Mouse (Mus musculus) midbrain, postnatal 0 days (tissue): ENCODE data around the gene Dlgap1. TPM values are rescaled to one million over a fixed set of nuclear protein-coding genes. Genes with fewer than 3 reads are reported as not detected.

Source experiments
- ATAC-seq: fragments of 200-750 bp; cut with Nextera tagmentation; 2 replicates; pipeline ENCODE4 v1.8.0; 2017; ENCODE audit warnings: moderate number of reproducible peaks, mild to moderate bottlenecking, moderate TSS enrichment, moderate library complexity; ENCODE audit not compliant: low FRiP score
- DNase-seq: peaks from one replicate; pipeline ENCODE4 v3.0.0-alpha.2; 2015; ENCODE audit warnings: low spot score
- H3K27ac ChIP-seq: fragments of 300-500 bp; sonication (generic); 2 replicates; pipeline ENCODE4 v1.5.1; 2014; ENCODE audit warnings: low read depth, mild to moderate bottlenecking, low read length, mixed read lengths
- H3K27me3 ChIP-seq: fragments of 300-500 bp; sonication (generic); 2 replicates; pipeline ENCODE4 v1.6.1; 2014; ENCODE audit warnings: low read length, control low read depth, mixed read lengths; ENCODE audit not compliant: insufficient read depth
- H3K36me3 ChIP-seq: fragments of 300-500 bp; sonication (generic); 2 replicates; pipeline ENCODE4 v1.6.1; 2014; ENCODE audit warnings: low read length, control low read depth, mixed read lengths; ENCODE audit not compliant: insufficient read depth
- H3K4me1 ChIP-seq: fragments of 300-500 bp; sonication (generic); 2 replicates; pipeline ENCODE4 v1.6.1; 2014; ENCODE audit warnings: mild to moderate bottlenecking, control low read depth, antibody characterized with exemption, low read length, mixed read lengths; ENCODE audit not compliant: insufficient read depth
- H3K4me2 ChIP-seq: fragments of 300-500 bp; sonication (generic); 2 replicates; pipeline ENCODE4 v1.6.1; 2014; ENCODE audit warnings: low read depth, mild to moderate bottlenecking, low read length, mixed read lengths; ENCODE audit not compliant: poor library complexity, severe bottlenecking
- H3K4me3 ChIP-seq: fragments of 300-500 bp; sonication (generic); 2 replicates; pipeline ENCODE4 v1.5.1; 2014; ENCODE audit warnings: low read depth, mild to moderate bottlenecking, low read length, moderate library complexity
- H3K9ac ChIP-seq: fragments of 300-500 bp; sonication (generic); replicated peaks from 2 replicates; pipeline ENCODE4 v1.6.1; 2014; ENCODE audit warnings: mild to moderate bottlenecking, low read length, moderate library complexity, mixed read lengths; ENCODE audit not compliant: poor library complexity, severe bottlenecking
- H3K9me3 ChIP-seq: fragments of 300-500 bp; sonication (generic); 2 replicates; pipeline ENCODE4 v1.6.1; 2016; ENCODE audit warnings: low read length, control low read depth
- CTCF ChIP-seq: IDR thresholded peaks from 2 replicates; pipeline ENCODE4 v1.5.1; 2016; ENCODE audit warnings: antibody characterized with exemption, mild to moderate bottlenecking
- WGBS: fragments of 180-500 bp; shearing (Covaris S2); extraction: QIAGEN DNeasy Blood & Tissue Kit; methylation state at CpG from one replicate; pipeline ENCODE4 v1.1.7; 2014; 5-methylcytosine and 5-hydroxymethylcytosine counted together
- polyA plus RNA-seq: library from polyadenylated mRNA; unstranded; fragments of >200 nt; fragmentation: Nextera tagmentation; extraction: Ambion mirVana; gene quantifications from 2 replicates; pipeline ENCODE4 v1.2.1, GENCODE M21; 2015
- total RNA-seq: library from RNA; depleted of rRNA; stranded (reverse); fragments of >200 nt; gene quantifications from 2 replicates; pipeline ENCODE4 v1.2.3, GENCODE M21; 2014

The Dlgap1 gene
- total and polyA plus RNA-seq, 2 experiments from 2014 or later: 34.9 to 84.8 TPM

DNA sequence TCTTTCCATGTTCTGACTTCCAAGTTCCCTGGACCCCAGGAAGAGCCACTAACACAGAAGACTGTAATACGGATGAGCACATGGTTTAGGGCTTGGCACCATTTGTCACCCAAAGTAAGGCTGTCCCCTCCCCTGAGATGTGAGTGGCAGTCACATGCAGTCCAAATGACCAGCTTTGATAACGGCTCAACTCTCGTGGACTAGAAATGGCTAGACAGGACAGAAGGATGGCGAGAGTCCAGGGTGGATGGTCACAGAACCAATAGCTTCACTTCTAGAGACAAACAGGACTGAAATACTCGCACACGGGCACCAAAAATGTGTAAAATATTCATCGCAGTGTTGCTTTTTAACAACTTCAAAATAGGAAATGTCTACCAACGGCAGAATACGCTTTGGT lies 657.5 kb downstream of the Dlgap1 start:
- TF ChIP-seq CTCF: no peak
- no peaks in the 10 kb centered on the region for H3K9me3 ChIP-seq
- H3K4me3 ChIP-seq: no peak overlapping the region
- no peaks in the 10 kb centered on the region for H3K4me1 ChIP-seq
- ATAC-seq: no peak
- H3K27me3 ChIP-seq: no peaks in the 10 kb centered on the region
- H3K27ac ChIP-seq: no peak overlapping the region
- 97% methylated on average over 9 of the region's 9 CpGs for WGBS
- no peak overlapping the region for H3K4me2 ChIP-seq
- H3K36me3 ChIP-seq: no peaks in the 10 kb centered on the region
- no peak overlapping the region for H3K9ac ChIP-seq
- DNase-seq: no peak

DNA sequence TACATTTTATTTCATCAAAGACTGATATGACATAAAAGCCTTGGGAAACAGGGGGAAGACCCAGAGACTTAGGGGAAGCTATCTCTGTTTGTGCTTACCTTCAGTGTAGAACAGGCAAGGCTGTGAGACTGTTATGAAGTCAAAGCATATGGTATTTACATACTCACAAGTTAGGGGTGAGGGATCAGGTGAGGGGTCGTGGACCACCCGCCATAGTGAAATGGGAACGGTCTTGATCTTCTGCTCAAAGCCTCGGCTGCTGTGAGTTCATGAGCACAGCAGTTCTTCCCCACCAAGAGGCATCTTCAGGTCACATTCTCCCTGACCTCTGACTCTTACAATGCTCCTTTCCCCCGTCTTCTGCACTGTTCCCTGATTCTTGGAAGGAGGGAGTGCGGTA lies 658.1 kb downstream of the Dlgap1 start:
- Histone ChIP-seq H3K4me1 (no peaks in the 10 kb centered on the region), H3K36me3 (no peaks in the 10 kb centered on the region), H3K27me3 (no peaks in the 10 kb centered on the region), H3K27ac (no peak overlapping the region), H3K4me2 (no peak overlapping the region), H3K9ac (no peak overlapping the region), H3K4me3 (no peak overlapping the region), H3K9me3 (no peaks in the 10 kb centered on the region)
- DNase-seq: no peak
- WGBS: 80% methylated on average over 6 of the region's 6 CpGs
- no peak for TF ChIP-seq CTCF
- ATAC-seq: no peak

GRCm38 (mm10) chr17:70629653-70630378 lies 660.9 kb downstream of the Dlgap1 start:
- no peak overlapping the region for H3K27ac ChIP-seq
- H3K4me1 ChIP-seq: no peaks in the 10 kb centered on the region; the same call in 1 of the 2 replicates
- no peak for TF ChIP-seq CTCF
- no peak overlapping the region for H3K4me3 ChIP-seq
- H3K36me3 ChIP-seq: no peaks in the 10 kb centered on the region
- WGBS: 54% methylated on average over 6 of the region's 6 CpGs
- ATAC-seq (no peak), DNase-seq (peak; percentile 77)
- no peak overlapping the region for H3K9ac ChIP-seq
- no peaks in the 10 kb centered on the region for H3K27me3 ChIP-seq
- H3K9me3 ChIP-seq: no peaks in the 10 kb centered on the region
- no peak overlapping the region for H3K4me2 ChIP-seq

DNA sequence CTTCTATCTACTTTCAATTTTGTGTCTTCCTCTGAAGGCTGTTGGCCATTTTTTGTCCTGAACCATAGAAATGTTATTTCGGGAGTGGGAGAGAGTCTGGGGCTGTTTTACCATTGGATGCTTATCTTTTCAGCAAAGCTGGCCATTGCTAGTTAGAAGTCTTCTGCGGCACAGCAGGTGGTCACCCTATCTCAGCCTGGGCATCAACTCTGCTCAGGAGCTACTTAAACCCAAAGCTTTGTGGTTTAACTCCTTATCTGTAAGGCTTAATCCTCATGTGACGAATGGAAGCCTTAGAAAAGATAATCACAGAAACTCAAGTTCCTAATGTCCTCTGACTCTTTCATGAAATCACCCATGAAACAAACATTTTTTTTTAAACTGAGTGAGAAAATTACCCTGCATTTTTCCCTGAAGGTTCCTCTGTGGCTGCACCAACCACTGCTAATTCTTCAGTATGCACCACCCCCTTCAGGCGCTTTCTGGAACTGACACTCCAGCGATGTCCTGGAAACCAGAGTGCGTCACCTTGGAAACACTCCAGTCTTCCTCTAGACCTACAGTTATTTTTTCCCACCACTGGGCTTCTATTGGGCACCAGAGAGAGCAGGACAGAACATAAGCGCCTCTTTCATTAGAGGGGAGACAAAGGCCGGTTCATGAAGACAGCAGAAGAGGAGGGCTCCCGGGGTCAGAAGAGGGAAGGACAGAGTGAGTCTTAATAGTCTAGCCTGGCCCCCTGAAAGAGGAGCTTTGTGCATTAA lies 664.5 kb downstream of the Dlgap1 start:
- Histone ChIP-seq H3K36me3 (no peaks in the 10 kb centered on the region), H3K27ac (no peak overlapping the region), H3K9ac (no peak overlapping the region), H3K4me2 (0 out of 2 replicates have a peak overlapping the region, but pooled peaks have one; percentile 18), H3K4me1 (no peaks in the 10 kb centered on the region; the same call in 1 of the 2 replicates), H3K9me3 (no peaks in the 10 kb centered on the region), H3K27me3 (no peaks in the 10 kb centered on the region), H3K4me3 (no peak overlapping the region)
- TF ChIP-seq CTCF: peak; percentile 89
- ATAC-seq: peak; percentile 94
- DNase-seq: peak; percentile 96
- 11% methylated on average over 9 of the region's 9 CpGs for WGBS

GRCm38 (mm10) chr17:70643211-70643610 lies 674.3 kb downstream of the Dlgap1 start:
- Histone ChIP-seq H3K36me3 (no peaks in the 10 kb centered on the region), H3K27me3 (no peaks in the 10 kb centered on the region), H3K9ac (no peak overlapping the region), H3K4me1 (no peaks in the 10 kb centered on the region), H3K9me3 (no peaks in the 10 kb centered on the region), H3K4me3 (no peak overlapping the region), H3K27ac (no peak overlapping the region), H3K4me2 (no peak overlapping the region)
- no peak for ATAC-seq
- TF ChIP-seq CTCF: peak; percentile 34
- DNase-seq: no peak
- WGBS: 93% methylated on average over 1 of the region's 1 CpGs

DNA sequence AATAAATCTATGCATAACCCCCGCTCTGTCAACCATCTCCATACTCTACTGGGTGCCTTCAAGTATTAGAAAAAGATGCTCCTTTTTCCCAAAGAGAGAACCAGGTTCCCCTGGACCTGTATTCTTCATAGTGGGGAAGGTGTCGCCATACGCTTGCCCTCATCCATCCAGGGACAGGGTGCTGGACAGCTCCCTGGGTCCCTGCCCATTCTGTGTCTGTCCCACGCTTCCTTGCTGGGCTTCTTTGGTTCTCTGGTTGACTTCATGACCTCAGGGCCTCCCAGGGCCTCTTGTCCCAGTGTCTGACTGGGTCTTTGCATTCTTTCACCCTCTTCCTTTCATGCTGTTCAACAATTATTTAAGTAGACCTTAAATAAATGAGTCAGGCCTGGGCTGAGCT lies 677.8 kb downstream of the Dlgap1 start:
- TF ChIP-seq CTCF: no peak
- Histone ChIP-seq H3K4me2 (no peak overlapping the region), H3K4me1 (no peaks in the 10 kb centered on the region), H3K9ac (no peak overlapping the region), H3K27me3 (no peaks in the 10 kb centered on the region), H3K4me3 (no peak overlapping the region), H3K9me3 (0 out of 2 replicates have a peak, but pooled peaks cover 4% of the 10 kb centered on the region), H3K36me3 (no peaks in the 10 kb centered on the region), H3K27ac (no peak overlapping the region)
- no peak for ATAC-seq
- DNase-seq: no peak
- 53% methylated on average over 4 of the region's 4 CpGs for WGBS
